23 mouse cellular contexts compared by ENCODE assay signal in the genomic region with DNA sequence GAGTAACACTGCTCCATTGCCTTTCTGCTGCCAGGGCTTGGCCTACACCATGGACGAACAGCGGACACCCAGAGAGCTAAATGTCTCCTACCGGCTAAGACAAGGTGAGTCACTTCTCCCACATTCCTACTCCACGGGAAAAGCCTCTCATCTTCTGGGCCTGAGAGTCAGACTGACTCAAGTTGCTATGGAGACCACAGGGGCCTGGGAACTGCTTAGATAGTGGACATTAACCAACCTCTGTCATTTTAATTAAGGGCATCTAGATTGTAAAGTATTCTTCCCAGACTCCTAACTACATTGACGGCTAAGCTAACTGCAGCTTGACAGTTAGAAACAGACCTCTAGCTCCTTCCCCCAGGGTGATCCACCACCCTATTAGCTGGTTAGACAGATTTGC. TPM values are rescaled to one million over a fixed set of nuclear protein-coding genes. Genes with fewer than 3 reads are reported as not detected.
A peak's percentile ranks its signal among the peaks of the same experiment; 100 is the strongest.
DNase-seq lines count a peak whose midpoint lies in the region; ATAC-seq and TF ChIP-seq lines count a peak whose summit lies in the region.
"Had no signal": no experiment of that assay in that cellular context is flagged by ENCODE, and none has a peak within 500 bp of the region (broad histone marks: within the 10 kb centered on the region; RNA-seq: fewer than 3 reads in every experiment).

No protein-coding gene starts in this region.

- H3K36me3 ChIP-seq in CH12.LX (replicated peaks in 1 of 2; ENCODE audit: control insufficient read depth in 1 of 2, insufficient read depth in 1 of 2, low read length in 1 of 2) (peaks cover 21 to 30% of the 10 kb centered on the region in 2 experiments), ES-E14 (ENCODE audit: control insufficient read depth, insufficient read depth, low read length, poor library complexity, severe bottlenecking) (no peaks in the 10 kb centered on the region; the same call in 1 of the 2 replicates)
- H3K36me3 ChIP-seq: heart, embryonic 15.5 days had no signal

- peak; percentile 74 for ATAC-seq in Patski
- no peak for ATAC-seq in megakaryocyte progenitor cell, adult 5-6 weeks (replicated peaks; ENCODE audit: poor library complexity)
- ATAC-seq: forebrain, embryonic 13.5 days; forebrain, postnatal 0 days; hindbrain, postnatal 0 days had no signal

- dilution Hi-C loops in CH12.LX (cut with MboI; ENCODE audit: extremely low pct_ligation_motif_present, extremely low pct_unique_long_range_greater_than_20kb, low sequenced_read_pairs): loop anchor here (25.0 kb wide), 1 partner anchor 100 kb away; no protein-coding TSS in a partner anchor

- TF ChIP-seq CTCF in CH12.LX (conservative IDR thresholded peaks at IDR 0.05 in 1 of 2, IDR thresholded peaks at IDR 0.05 in 1 of 2; ENCODE audit: low read depth in 2 of 2, low read length in 2 of 2): no peak
- no peak for TF ChIP-seq CTCF in Patski (IDR thresholded peaks at IDR 0.05)

- no peak for TF ChIP-seq RAD21 in CH12.LX (IDR thresholded peaks at IDR 0.05; ENCODE audit: low read depth, low read length)

- H3K27ac ChIP-seq in CH12.LX (ENCODE audit: insufficient read depth, low read depth) (no peak overlapping the region), ES-E14 (ENCODE audit: insufficient read depth, low read depth, low read length, poor library complexity, severe bottlenecking) (no peak overlapping the region)
- H3K27ac ChIP-seq: embryonic facial prominence, embryonic 10.5 days; forebrain, embryonic 13.5 days; gastrocnemius, adult 2 months; heart, embryonic 15.5 days; hindbrain, embryonic 13.5 days; hindbrain, postnatal 0 days had no signal

- H3K4me1 ChIP-seq in CH12.LX (ENCODE audit: control insufficient read depth in 1 of 2, insufficient read depth in 2 of 2) (peaks cover 4 to 30% of the 10 kb centered on the region in 2 experiments; a peak in 3 of 4 replicates), ES-E14 (ENCODE audit: control insufficient read depth in 2 of 2, insufficient read depth in 2 of 2, low read length in 2 of 2, poor library complexity in 1 of 2) (peaks cover 3 to 7% of the 10 kb centered on the region in 2 experiments; a peak in 2 of 4 replicates)
- H3K4me1 ChIP-seq: forebrain, embryonic 13.5 days; heart, embryonic 15.5 days had no signal

- H3K4me3 ChIP-seq in CH12.LX (replicated peaks in 1 of 3; ENCODE audit: low read depth in 2 of 3, low read length in 2 of 3, poor library complexity in 1 of 3) (no peak overlapping the region), ES-E14 (ENCODE audit: insufficient read depth in 1 of 2, low read depth in 1 of 2, low read length in 2 of 2, poor library complexity in 1 of 2, severe bottlenecking in 1 of 2) (no peak overlapping the region)
- H3K4me3 ChIP-seq: embryonic facial prominence, embryonic 10.5 days; forebrain, embryonic 13.5 days; gastrocnemius, adult 2 months; heart, embryonic 15.5 days; hindbrain, embryonic 13.5 days had no signal

- in situ Hi-C loops in CH12.LX (cut with MboI; ENCODE audit: low pct_ligation_motif_present, low pct_unique_long_range_greater_than_20kb, low sequenced_read_pairs): loop anchor here (25.0 kb wide), 1 partner anchor 275 kb away; the partner anchor contains the start of genes Dhx57 and Morn2
- in situ Hi-C loops in ES-E14 (cut with MboI; ENCODE audit: low sequenced_read_pairs in 2 of 2, unreplicated experiment in 2 of 2): no loop called here
- in situ Hi-C loops in Patski (cut with MboI; ENCODE audit: low pct_unique_long_range_greater_than_20kb): loop anchor here (5.0 kb wide), 1 partner anchor 455 kb away; no protein-coding TSS in a partner anchor

- DNase-seq in CH12.LX (ENCODE audit: extremely low read depth) (no peak), ES-E14 (ENCODE audit: low read depth, low spot score) (peak; percentile 58), Patski (ENCODE audit: low read depth, low spot score) (peak; percentile 35)
- DNase-seq in layer of hippocampus, postnatal 14 days (ENCODE audit: low spot score in 2 of 2): no peak
- DNase-seq in gastrocnemius, adult 18-20 months (ENCODE audit: low spot score): no peak
- DNase-seq: adrenal gland, postnatal 10 days; B cell, adult 2 months; cerebellum, adult 18-20 months; cerebellum, adult 9-11 months; cerebellum, postnatal 36 days; forebrain, postnatal 0 days; gastrocnemius, adult 2 months; gastrocnemius, postnatal 36 days; heart, adult 11 months; heart, postnatal 14 days; kidney, adult 11 months had no signal

- TF ChIP-seq EP300 in CH12.LX (IDR thresholded peaks at IDR 0.05; ENCODE audit: low read length): no peak

- POLR2A ChIA-PET in Patski (lab: Charles Lee): interaction anchor here (1.4 kb wide), 1 partner anchor 82 kb away, joined by 3 read pairs; the partner anchor contains the start of gene Sos1

- peaks cover 26% of the 10 kb centered on the region for H3K79me2 ChIP-seq in CH12.LX (replicated peaks; ENCODE audit: control insufficient read depth, extremely low read depth, insufficient read depth, poor library complexity, severe bottlenecking)

- CTCF ChIA-PET in Patski (lab: Charles Lee): interaction anchor here (1.2 to 2.3 kb wide), 4 partner anchors 9 to 272 kb away, joined by 3 to 7 read pairs (median 4); partner anchors contain the start of genes Dhx57 and Morn2

- no peaks in the 10 kb centered on the region for H3K27me3 ChIP-seq in CH12.LX (replicated peaks)
- no peaks in the 10 kb centered on the region for H3K27me3 ChIP-seq in Patski
- H3K27me3 ChIP-seq: forebrain, embryonic 13.5 days; heart, embryonic 15.5 days; hindbrain, embryonic 13.5 days had no signal

- H3K4me2 ChIP-seq in CH12.LX (ENCODE audit: insufficient read depth, low read depth, poor library complexity, severe bottlenecking): 0 out of 2 replicates have a peak overlapping the region, but pooled peaks have one; percentile 10
- H3K4me2 ChIP-seq: forebrain, embryonic 13.5 days; heart, embryonic 15.5 days; hindbrain, embryonic 13.5 days had no signal

- no peak overlapping the region; the same call in 1 of the 2 replicates for H3K9ac ChIP-seq in CH12.LX (ENCODE audit: insufficient read depth, low read depth)
- no peak overlapping the region for H3K9ac ChIP-seq in ES-E14 (ENCODE audit: insufficient read depth, low read depth, low read length, poor library complexity, severe bottlenecking)
- H3K9ac ChIP-seq: forebrain, embryonic 13.5 days; forebrain, postnatal 0 days; heart, embryonic 15.5 days; hindbrain, embryonic 13.5 days had no signal

- H3K9me3 ChIP-seq in CH12.LX (replicated peaks; ENCODE audit: low read length): peaks cover 7% of the 10 kb centered on the region
- 0 out of 2 replicates have a peak, but pooled peaks cover 1% of the 10 kb centered on the region for H3K9me3 ChIP-seq in ES-E14 (ENCODE audit: control insufficient read depth, insufficient read depth, low read depth, low read length)
- H3K9me3 ChIP-seq: heart, embryonic 15.5 days had no signal

- TF ChIP-seq POLR2A in CH12.LX (IDR thresholded peaks at IDR 0.05; ENCODE audit: low read depth, low read length): no peak

TF ChIP-seq in CH12.LX, 34 proteins besides CTCF, POLR2A, EP300 and RAD21 (continues in another document):
- TF ChIP-seq MEF2A (IDR thresholded peaks at IDR 0.05; ENCODE audit: borderline replicate concordance, low read depth, low read length) (no peak), E2F4 (IDR thresholded peaks at IDR 0.05; ENCODE audit: insufficient replicate concordance, low read depth, low read length) (no peak), ZKSCAN1 (IDR thresholded peaks at IDR 0.05; ENCODE audit: borderline replicate concordance, low read depth, low read length) (no peak), PAX5 (IDR thresholded peaks at IDR 0.05; ENCODE audit: low read length) (no peak), KAT2A (IDR thresholded peaks at IDR 0.05; ENCODE audit: insufficient replicate concordance, low read length) (no peak), USF1 (IDR thresholded peaks at IDR 0.05; ENCODE audit: low read depth, low read length) (no peak), JUND (conservative IDR thresholded peaks at IDR 0.05; ENCODE audit: low read depth, low read length) (no peak), NELFE (IDR thresholded peaks at IDR 0.05; ENCODE audit: low read depth, low read length) (no peak), GABPA (IDR thresholded peaks at IDR 0.05; ENCODE audit: insufficient replicate concordance, low read depth, low read length) (no peak), HCFC1 (IDR thresholded peaks at IDR 0.05; ENCODE audit: low read depth, low read length) (no peak), NRF1 (IDR thresholded peaks at IDR 0.05; ENCODE audit: low read depth, low read length) (no peak), TBP (conservative IDR thresholded peaks at IDR 0.05; ENCODE audit: low read depth, low read length) (no peak), CHD2 (IDR thresholded peaks at IDR 0.05; ENCODE audit: low read length) (no peak)

TF ChIP-seq in ES-E14, 5 proteins besides CTCF, POLR2A, EP300 and RAD21:
- TF ChIP-seq MAFK (IDR thresholded peaks at IDR 0.05; ENCODE audit: insufficient read depth, low read depth, low read length): no peak
- TF ChIP-seq ZC3H11A (IDR thresholded peaks at IDR 0.05; ENCODE audit: borderline replicate concordance, low read depth, low read length): no peak
- TF ChIP-seq HCFC1 (IDR thresholded peaks at IDR 0.05; ENCODE audit: borderline replicate concordance, insufficient read depth, low read length): no peak
- no peak for TF ChIP-seq ZNF384 (IDR thresholded peaks at IDR 0.05; ENCODE audit: low read depth, low read length)
- TF ChIP-seq CHD2 (IDR thresholded peaks at IDR 0.05; ENCODE audit: low read depth, low read length): no peak
TF ChIP-seq in ES-E14: peak in this region for 0.

RNA-seq across cellular contexts. Expression of gene Cdkl4, which starts 14.8 kb away (rescaled TPM):
- total RNA-seq in CH12.LX (2012; rRNA removed) (0.63 and 0.76 TPM in 2 replicates), CH12.LX (2014; rRNA removed) (1.9 and 2.0 TPM in 2 replicates), ES-E14 (2012; rRNA removed) (0.49 and 0.85 TPM in 2 replicates)
- polyA plus RNA-seq in CH12.LX (2012; ENCODE audit: insufficient read length, low read depth) (1.1 and 1.2 TPM in 2 replicates), Patski (2021) (0.04 TPM)
- 10 to 100 TPM; 13.3 to 15.5 TPM for total RNA-seq in layer of hippocampus, postnatal 14 days (2021)
- total RNA-seq in gastrocnemius, adult 18-20 months (2021): under 1 TPM in 1 of 2 experiments, not detected in 1; 0.19 TPM
- total RNA-seq in megakaryocyte progenitor cell, adult 5-6 weeks (2015): 0.47 and 0.54 TPM in 2 replicates
- 0.17 and 0.75 TPM in 2 replicates for total RNA-seq in megakaryocyte progenitor cell, adult 5-6 weeks (2017)
- total RNA-seq: gastrocnemius, postnatal 36 days; hematopoietic stem cell, adult 5-6 weeks had no signal

Comparison
In these comparisons a context has a peak if more than half of its experiments do, and no peak if none do; other contexts are left out.
1. DNase-seq: peak in ES-E14 (single experiment) and Patski (single experiment); none in CH12.LX (single experiment), layer of hippocampus, postnatal 14 days (0 of 2) and gastrocnemius, adult 18-20 months (single experiment).
2. in situ Hi-C loops: an anchor here in CH12.LX (25.0 kb wide) and Patski (5.0 kb wide); none called in ES-E14.